Mouse (Mus musculus) c-Kit-positive CD71-negative TER-119-negative erythroid progenitor cells, embryonic 14.5 days (primary cell): ENCODE results near the gene Commd1.

Source experiments
- DNase-seq: peaks from one replicate; pipeline ENCODE4 v3.0.0-alpha.2; 2013; ENCODE audit warnings: low read depth

Commd1 gene

DNA sequence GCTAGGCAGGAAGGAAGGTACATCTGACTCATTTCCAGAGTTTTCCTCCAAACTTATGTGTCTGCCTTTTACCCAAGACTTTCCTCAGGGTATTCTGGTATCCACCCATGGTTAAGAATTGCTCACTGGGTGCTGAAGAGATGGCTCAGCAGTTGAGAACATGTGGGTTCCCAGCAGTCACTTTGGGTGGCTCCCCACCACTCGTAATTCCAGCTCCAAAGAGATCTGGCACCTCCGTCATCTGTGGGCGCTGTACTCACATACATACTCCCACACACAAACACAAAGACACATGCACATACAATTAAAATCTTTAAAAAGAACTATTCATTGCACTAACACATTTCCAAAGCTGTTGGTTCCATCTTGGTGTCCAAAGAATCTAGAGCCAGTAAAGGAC lies 93.0 kb downstream of the Commd1 start:
- no peak for DNase-seq

DNA sequence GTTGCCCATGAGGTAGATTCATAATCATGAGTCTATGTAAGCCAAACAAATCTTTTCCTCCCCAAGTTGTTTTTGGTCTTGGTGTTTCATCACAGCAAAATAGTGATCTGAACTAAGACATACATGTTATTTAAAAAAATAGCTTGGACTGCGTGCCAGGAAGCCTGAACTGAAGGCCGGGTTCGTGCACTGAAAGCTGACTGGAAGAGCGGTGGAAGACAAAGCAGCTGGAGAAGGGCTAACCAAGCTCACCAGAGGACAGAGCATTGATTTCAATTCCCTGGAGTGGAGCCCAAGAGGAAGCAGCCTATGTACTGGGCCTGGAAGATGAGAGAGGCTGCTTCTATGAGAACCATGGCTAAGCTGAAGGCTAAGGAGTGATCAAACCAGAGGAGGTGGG lies 95.2 kb downstream of the Commd1 start:
- DNase-seq: no peak

DNA sequence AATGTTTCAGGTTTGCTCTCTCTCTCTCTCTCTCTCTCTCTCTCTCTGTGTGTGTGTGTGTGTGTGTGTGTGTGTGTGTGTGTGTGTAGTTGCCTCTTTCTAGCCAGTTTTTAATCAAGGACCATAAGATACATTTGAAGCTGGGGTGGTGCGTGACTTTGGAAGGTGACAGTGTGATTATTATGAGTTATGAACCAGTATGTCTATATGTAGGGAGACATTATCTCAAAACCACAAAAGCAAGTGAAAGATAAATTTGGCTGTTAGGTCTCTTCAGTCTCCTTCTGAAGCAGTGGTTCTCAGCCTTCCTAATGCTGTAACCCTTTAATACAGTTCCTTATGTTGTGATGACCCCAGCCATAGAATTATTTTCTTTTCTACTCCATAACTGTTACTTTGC lies 96.8 kb downstream of the Commd1 start:
- no peak for DNase-seq

DNA sequence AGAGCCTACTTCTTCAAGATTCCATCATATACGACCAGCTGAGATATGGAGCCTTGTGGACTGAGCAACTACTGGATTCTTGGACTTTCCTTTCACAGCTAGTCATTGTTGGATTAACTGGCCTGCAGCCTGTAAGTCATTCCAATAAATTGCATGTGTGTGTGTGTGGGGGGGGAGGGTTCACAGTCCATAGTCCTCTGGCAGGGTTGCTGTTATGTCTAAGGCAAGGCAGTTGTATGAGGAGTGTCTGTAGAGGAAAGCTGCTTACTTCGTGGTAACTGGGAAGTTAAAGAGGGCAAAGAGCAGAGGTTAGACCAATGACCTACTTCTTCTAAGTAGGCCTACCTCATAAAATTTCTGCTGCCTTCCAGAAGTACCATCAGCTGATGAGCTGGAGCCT lies 98.5 kb downstream of the Commd1 start:
- no peak for DNase-seq

DNA sequence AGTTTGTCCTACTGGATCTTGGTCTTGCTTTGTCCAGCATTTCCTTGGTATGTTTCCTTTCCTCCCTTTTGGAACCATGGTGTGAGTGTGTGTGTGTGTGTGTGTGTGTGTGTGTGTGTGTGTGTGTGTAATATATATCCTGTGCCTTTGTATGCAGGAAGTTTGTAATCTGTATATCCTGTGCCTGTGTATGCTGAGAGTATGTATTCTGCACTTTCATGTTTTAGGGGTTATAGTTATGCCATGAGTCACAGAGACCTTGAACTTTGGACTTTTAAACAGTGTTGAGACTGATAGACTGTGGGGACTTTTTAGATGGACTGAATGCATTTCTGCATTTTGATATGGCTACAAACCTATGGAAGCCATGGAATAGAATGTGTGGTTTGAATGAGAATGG lies 99.3 kb downstream of the Commd1 start:
- no peak for DNase-seq

DNA sequence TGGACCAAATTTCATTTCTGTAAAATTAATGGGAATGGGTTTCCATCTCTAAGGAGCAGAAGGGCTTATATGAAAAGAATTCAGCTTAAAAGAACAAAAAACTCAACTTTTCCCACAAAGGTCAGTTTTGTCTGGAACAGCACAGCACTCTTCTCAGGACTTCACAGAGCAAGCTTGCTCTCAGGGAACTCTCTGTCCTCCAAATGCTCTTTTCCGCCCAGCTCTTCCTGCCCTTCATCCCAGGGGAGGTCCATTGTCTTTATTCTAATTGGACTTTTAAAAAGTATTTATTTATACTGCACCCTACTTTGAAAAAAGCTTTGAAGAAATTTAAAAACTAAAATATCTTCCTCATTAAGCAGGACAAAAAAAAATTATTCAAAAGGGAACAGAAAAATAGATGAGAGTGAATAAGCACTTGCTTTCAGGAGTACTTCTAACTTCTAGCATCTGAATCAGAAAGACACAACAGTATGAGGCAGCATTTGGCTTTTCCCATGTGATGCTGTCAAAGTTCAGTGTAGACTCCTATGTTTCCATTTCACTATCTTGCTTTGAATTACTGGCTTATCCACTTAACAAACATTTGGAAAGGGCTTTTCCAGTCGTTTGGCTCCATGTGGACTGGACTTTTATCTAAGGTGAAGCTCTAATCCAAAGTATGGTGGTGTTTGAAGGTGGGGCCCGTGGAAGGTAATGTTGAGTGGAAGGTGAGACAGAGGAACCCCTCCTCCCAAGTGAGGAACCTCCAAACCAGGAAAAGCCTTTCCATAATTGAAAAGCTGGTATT lies 101.6 kb downstream of the Commd1 start:
- no peak for DNase-seq

DNA sequence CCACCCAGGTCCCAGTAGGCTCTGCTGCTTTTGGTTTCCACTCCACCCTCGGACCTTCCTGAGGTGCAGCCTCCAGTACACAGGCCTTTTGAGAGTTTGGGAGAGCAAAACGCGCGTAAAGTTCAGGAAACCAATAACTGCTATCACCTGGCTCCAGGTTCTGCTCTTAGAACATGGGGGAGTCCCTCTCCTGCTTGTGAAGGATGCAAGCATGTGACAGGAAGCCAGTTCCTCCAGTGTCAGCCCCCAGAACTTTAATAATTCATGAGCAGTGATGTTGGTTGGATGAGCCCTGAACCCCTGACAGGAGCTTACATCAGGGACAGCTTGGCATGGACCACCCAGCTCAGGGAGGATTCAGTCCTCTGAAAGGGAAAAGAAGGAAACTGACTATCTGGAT lies 102.5 kb downstream of the Commd1 start:
- DNase-seq: no peak

DNA sequence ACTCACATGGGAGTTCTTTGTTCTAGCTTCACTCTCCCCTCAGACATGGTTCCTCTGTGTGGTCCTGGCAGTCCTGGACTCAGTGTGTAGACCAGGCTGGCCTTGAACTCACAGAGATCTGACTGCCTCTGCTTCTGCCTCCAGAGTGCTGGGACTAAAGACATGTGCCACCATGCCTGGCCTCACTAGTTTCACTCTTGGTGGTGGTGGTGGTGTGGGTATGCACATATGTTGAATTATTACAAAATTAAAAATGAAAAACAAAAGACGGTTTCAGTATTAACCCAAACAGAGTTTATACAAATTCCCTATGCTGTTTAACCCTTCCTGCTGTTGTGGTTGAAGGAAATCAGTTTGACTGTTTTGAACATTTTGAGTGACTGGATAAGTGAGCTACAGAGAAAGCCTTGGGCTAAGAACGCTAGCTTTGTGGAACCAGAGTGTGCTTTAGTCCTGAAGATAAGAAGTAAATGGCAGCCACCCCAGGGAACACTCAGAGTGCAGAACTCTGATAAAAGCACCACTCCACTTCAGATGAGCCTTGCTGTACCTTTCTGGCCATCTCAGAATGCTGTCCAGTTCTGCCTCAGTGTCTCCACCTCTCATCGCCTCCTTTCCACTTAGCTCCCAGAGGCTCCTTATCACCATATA lies 105.4 kb downstream of the Commd1 start:
- no peak for DNase-seq

DNA sequence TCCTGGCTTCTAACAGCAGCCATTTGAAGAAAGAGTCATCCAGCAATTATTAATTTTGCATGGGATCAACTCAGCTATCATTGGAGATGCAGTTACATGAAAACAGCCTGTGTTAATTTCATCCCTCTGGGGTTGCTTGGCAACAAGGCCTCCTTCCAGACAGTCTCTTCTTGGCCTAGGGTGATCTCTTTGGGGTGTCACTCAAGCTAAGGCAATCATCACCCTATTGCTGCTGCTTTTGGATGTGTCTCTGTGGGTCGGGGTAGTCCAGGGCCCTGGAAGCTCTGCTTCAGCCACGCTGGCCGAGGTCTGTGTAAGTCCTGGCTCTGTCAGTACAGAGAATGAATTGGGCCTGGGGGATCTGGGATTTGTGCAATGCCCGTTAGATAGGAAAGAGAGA lies 106.9 kb downstream of the Commd1 start:
- DNase-seq: no peak

DNA sequence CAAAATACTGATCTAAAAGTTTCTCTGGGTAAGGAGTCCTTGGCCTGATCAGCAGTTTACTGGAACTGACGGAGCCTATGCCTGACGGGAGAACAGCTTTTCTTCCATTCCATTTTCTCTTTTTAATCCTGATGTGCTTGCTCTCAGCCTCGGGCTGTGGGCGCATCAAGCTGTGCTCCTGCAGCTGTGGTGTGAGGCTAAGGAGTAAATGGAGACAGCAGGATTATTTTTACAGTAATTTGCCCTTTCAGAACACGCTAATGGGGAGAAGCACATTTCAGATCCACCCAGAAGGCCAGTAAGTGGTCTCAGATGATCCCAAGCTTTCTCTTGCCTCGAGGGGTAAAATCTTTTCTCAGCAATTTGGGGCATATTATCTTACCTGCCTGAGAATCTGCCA lies 107.4 kb downstream of the Commd1 start:
- no peak for DNase-seq

DNA sequence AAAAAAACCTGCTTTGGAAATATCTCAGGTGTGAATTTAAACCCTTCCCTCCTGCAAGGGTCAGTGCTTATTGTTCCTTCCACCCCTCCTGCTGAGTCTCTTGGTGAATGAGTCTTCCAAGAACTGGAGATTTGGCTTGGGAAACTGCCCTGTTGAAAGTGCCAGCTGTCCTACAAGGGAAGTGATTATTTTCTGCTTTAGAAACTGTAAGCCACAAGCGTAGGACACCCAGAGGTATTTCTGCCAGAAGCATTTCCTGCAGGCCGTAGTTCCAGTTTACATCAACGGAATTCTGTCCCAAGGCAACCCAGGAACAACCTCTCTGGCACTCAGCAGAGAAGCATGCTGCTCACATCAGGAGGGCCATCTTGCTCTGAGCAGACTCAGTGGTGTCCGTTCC lies 108.8 kb downstream of the Commd1 start:
- DNase-seq: no peak

DNA sequence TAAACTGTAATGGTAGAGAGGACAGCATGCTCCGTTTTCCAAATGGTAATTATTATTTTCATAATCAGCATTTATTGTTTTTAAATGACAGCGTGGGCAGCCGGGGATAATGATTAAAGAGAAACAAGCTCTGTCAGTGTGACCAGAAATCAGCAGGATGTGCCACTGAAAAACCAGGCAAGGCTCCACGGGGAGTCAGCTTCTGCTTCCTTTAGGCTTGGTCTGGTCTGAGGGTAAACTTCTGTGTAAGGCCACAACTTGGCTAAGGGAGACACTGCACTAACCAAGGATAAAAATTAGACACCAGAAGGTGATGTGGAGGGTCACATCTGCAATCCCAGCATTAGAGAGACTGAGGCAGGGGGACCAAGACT lies 109.9 kb downstream of the Commd1 start:
- no peak for DNase-seq

DNA sequence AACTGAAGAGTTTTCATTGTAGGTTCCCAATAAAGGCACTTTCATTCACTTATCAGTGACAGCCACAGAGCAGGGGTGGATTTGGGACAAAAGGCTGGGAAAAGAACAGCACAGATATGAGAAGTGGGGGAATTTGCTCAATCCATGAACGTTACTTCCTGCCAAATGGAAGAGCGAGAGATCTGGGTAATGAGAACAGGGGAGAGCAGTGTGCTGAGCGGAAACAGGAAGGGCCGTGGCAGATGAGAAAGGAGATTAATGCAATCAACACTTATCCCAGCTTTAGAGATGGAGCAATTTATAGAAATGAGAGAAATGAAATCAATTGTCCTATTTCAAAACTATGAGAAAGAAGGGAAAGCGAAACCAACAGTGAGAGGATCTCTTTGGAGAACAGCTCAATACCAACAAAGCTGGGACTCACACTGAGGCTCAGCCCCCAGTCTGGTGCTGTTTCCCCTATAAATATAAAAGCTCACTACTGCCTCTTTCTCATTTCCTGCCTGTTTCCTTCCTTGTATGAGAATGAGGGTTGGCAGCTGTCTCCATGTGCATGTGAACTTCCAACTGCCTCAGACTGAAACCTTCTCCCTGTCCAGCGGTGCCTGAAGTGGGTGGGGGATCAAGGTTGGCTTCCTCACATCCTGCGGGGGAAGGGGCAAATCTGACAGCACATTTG lies 110.4 kb downstream of the Commd1 start:
- DNase-seq: no peak

DNA sequence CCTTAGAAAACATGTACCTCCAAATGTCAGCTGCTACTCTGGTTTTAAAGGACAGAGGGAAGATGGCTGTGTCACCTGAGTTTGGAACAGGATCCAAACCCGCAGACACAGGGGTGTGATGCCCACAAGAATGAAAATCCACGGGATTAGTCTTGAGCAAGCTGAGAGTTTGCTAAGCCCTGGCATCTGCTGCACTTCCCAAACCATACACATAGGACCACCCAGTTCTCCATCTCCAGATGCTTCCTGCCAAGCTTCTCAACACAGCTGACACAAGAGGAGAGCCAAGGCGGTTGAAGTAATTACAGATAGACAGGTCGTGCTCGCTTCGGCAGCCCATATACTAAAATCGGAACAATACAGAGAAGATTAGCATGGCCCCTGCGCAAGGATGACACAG lies 113.6 kb downstream of the Commd1 start:
- DNase-seq: no peak

DNA sequence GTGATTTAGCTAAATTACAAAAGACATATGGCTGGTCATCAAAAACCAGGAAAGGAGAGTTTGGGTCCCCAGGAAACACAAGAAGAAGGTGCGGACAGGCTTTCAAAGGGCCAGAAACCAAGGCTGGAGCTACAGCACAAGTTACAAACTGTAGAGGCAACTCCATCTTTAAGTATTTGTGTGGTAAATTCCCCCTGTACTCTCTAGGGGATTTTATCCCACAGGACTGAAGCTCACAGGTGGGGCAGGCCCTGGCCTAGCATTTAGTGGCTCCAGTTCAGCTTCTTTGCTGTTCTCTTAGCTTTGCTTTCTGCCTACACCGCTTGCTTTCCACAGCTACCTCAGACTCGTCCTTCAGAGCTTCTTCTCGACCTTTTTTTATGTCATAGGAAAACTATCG lies 114.5 kb downstream of the Commd1 start:
- no peak for DNase-seq

DNA sequence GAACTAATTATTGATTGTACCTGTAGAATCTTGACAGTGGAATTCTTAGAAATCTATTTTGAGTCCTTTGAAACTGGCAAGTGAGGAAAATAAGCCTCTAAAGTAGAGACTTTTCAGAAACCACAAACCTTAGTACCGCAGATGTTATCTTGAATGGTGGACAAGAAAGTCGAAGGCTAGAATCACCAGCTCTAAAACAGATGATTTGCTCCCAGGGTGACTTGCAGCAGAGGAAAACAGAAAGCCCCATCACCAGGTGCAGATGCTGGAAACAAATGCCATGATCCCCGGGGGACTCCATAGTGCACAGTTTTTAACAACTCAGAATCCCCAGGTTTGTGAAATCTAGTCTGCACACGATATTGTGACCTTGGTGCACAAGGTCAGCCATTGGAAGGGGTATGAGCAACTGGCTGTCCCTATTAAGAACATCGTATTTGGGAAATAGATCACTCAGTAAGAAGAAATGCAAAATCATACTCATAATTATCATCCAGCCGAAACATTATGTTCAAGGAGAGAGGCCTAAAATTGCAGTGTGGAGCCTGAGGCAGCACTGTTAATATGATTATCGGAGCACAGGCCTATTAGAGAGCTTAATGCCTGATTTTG lies 116.4 kb downstream of the Commd1 start:
- DNase-seq: no peak

DNA sequence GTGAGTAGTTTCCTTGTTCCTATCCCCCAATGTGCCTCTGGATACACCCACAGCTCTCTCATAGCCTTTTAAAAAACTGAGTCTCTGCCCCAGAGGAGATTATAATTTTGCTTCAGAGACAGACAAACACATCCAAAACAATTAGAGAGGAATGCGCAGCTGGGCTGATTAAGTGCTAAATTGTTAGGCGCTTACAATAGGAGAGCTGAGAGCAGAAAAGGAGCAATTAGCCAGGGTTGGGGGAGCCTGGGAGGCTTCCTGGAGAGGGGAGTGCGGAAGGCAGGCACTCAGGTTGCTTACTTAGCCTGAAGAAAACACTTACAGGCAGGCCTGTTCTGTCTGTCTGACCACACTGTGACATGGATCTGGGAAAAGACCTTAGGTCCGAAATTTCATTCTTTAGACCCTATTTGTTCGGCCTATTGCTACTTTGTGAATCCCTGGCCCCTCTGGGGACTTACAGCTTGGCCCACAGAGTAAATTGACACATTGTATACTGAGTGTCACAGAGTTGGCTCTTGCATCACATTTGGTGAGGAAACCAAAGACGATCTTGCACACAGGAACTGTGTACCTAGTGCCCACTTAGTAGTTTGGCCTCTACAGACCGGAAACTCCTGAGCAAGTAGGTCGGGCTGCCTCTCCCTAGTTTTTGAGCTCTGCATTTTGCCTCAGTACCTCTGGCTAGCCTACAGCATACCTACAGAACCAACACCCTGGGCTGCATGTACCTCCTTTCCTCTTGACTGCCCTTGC lies 117.7 kb downstream of the Commd1 start:
- no peak for DNase-seq

DNA sequence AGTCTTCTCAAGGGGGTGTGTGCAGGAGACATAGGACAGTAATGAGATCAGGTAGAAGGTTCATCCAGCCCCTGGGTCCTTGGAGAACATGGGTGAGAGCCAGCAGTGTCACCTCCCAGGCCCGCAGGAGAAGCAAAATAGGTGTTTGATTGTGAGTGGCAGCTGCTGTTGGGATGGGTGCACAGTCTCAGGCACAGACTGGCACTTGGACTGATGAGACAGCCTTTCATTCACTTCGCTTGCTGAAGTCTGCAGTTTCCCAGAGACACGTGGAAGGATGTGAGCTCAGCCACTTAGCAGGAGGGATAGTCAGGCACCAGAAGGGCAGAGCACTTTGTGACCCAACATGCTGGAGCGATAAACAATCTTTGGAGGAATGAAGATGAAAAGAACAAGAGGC lies 118.6 kb downstream of the Commd1 start:
- no peak for DNase-seq

DNA sequence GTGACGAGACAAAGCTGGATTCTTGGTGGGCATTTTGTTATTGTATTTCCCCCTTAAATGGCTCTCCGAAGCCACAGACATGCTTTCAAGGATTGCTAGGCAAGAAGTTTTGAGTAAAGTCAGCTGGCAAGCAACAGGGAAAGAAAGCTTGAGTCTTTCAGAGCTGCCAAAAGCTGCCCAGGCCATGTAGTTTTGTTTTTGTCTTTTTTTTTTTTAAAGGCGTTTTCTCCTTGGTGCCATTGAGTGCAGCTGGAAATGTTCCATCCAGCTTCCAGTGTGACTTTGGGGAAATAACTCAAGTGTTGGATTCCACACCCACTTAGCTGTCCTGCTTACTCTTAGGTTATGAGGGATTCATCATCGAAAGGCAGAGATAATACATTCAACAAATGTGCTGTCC lies 120.9 kb downstream of the Commd1 start:
- no peak for DNase-seq

DNA sequence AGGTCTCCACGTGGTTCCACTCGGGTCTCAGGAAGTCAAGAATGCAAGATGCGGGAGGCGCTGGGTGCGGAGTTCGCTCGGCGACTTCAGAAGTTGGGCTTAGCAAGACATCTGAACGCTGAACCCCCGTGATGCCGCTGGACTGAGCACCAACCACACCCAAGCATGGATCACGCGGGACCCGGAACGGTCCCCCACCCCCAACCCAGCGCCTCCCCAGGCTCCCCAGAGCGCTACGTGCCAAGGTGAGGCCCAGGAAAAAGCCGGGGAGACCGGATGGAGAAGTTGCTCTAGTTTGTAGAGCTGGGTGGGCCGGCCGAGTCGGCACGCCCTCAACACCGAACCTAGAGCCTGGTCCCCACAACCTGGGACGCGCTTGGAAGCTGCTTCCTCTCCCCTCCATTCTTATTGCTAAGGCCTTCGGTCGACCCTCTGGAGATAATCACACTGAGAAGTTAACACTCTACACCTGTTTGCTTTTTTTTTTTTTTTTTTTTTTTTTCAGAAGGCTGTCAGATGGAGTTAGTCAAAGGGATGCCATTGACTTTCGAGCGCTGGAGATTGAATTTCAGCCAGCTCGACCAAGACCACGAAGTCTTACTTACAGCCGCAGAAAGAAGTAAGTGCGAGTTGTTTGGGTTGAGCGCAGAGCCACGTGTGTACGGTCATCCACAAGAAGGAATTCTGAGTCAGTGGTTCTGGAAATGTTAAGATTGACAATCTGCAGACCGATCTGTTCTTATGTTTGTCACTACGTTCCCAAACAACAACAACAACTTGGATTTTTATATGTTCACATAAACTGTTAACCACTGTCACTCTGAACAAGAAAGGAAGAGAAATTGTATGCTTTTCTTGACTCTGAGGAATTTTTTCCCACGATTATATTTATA lies 121.6 kb downstream of the Commd1 start, which contains the start of gene B3gnt2:
Gene B3gnt2 (minus strand): TSS at position 627 of the 893 bp plus-strand sequence.
- DNase-seq: no peak
